Mouse (Mus musculus): ENCODE data around the gene Gm20431. TPM values are rescaled to one million over a fixed set of nuclear protein-coding genes. Genes with fewer than 3 reads are reported as not detected.
A peak's percentile ranks its signal among the peaks of the same experiment; 100 is the strongest.
"Not testable (repeated sequence)": the region's sequence is repeated elsewhere in the genome, so short reads cannot be mapped to it uniquely, and the experiment has no call there.

Gm20431 gene
- polyA plus RNA-seq, 1 experiment from 2014 or later, result 4.9 TPM

- no peaks in the 10 kb centered on the region for H3K9me3 ChIP-seq (ENCODE audit: control insufficient read depth, low read length)
- H3K4me2 ChIP-seq, result no peak overlapping the region
- H3K36me3 ChIP-seq (ENCODE audit: control insufficient read depth, insufficient read depth, low read length), result peaks cover 16% of the 10 kb centered on the region; the same call in 1 of the 2 replicates
- WGBS, result 80% methylated on average over 12 of the region's 12 CpGs
- no peaks in the 10 kb centered on the region; the same call in 1 of the 2 replicates for H3K4me1 ChIP-seq (replicated peaks; ENCODE audit: control insufficient read depth, insufficient read depth, low read length)
- H3K4me3 ChIP-seq (ENCODE audit: low read depth, low read length), result no peak overlapping the region
- no peak overlapping the region for H3K27ac ChIP-seq (ENCODE audit: low read depth, low read length)
- no peak overlapping the region for H3K9ac ChIP-seq (ENCODE audit: low read depth, low read length)
- H3K27me3 ChIP-seq (replicated peaks; ENCODE audit: control insufficient read depth, insufficient read depth, low read length), result peaks cover 4% of the 10 kb centered on the region; the same call in 1 of the 2 replicates
- no peak for ATAC-seq (replicated peaks; ENCODE audit: low FRiP score)
- no peak for DNase-seq (ENCODE audit: low spot score)
Measured at GRCm38 (mm10) chr2:167649290-167650032, 11.8 kb downstream of the Gm20431 start.

GRCm38 (mm10) chr2:167646411-167646810, 14.9 kb downstream of the Gm20431 start:
- no peaks in the 10 kb centered on the region; the same call in 1 of the 2 replicates for H3K4me1 ChIP-seq (replicated peaks; ENCODE audit: control insufficient read depth, insufficient read depth, low read length)
- no peak for DNase-seq (ENCODE audit: low spot score)
- no peak overlapping the region for H3K9ac ChIP-seq (ENCODE audit: low read depth, low read length)
- no peak for ATAC-seq (replicated peaks; ENCODE audit: low FRiP score)
- no peak overlapping the region for H3K27ac ChIP-seq (ENCODE audit: low read depth, low read length)
- H3K9me3 ChIP-seq (ENCODE audit: control insufficient read depth, low read length), result no peaks in the 10 kb centered on the region
- H3K36me3 ChIP-seq (ENCODE audit: control insufficient read depth, insufficient read depth, low read length), result peaks cover 10% of the 10 kb centered on the region; the same call in 1 of the 2 replicates
- no peak overlapping the region for H3K4me2 ChIP-seq
- WGBS, result 79% methylated on average over 4 of the region's 4 CpGs
- no peak overlapping the region for H3K4me3 ChIP-seq (ENCODE audit: low read depth, low read length)
- H3K27me3 ChIP-seq (replicated peaks; ENCODE audit: control insufficient read depth, insufficient read depth, low read length), result peaks cover 1% of the 10 kb centered on the region; the same call in 1 of the 2 replicates

- DNase-seq (ENCODE audit: low spot score); H3K27ac ChIP-seq (ENCODE audit: low read depth, low read length); H3K4me1 ChIP-seq (replicated peaks; ENCODE audit: control insufficient read depth, insufficient read depth, low read length); H3K36me3 ChIP-seq (ENCODE audit: control insufficient read depth, insufficient read depth, low read length); H3K4me3 ChIP-seq (ENCODE audit: low read depth, low read length); H3K9me3 ChIP-seq (ENCODE audit: control insufficient read depth, low read length); H3K4me2 ChIP-seq; H3K9ac ChIP-seq (ENCODE audit: low read depth, low read length); H3K27me3 ChIP-seq (replicated peaks; ENCODE audit: control insufficient read depth, insufficient read depth, low read length); ATAC-seq (replicated peaks; ENCODE audit: low FRiP score): not testable (repeated sequence)
- 83% methylated on average over 13 of the region's 13 CpGs for WGBS
Measured at GRCm38 (mm10) chr2:167643356-167644052, 17.8 kb downstream of the Gm20431 start.

GRCm38 (mm10) chr2:167642164-167642563, 19.1 kb downstream of the Gm20431 start:
- peaks cover 10% of the 10 kb centered on the region; the same call in 1 of the 2 replicates for H3K36me3 ChIP-seq (ENCODE audit: control insufficient read depth, insufficient read depth, low read length)
- no peaks in the 10 kb centered on the region for H3K9me3 ChIP-seq (ENCODE audit: control insufficient read depth, low read length)
- 87% methylated on average over 6 of the region's 6 CpGs for WGBS
- peaks cover 2% of the 10 kb centered on the region; the same call in 1 of the 2 replicates for H3K4me1 ChIP-seq (replicated peaks; ENCODE audit: control insufficient read depth, insufficient read depth, low read length)
- H3K27me3 ChIP-seq (replicated peaks; ENCODE audit: control insufficient read depth, insufficient read depth, low read length), result no peaks in the 10 kb centered on the region
- no peak overlapping the region for H3K4me3 ChIP-seq (ENCODE audit: low read depth, low read length)
- H3K27ac ChIP-seq (ENCODE audit: low read depth, low read length), result no peak overlapping the region
- H3K4me2 ChIP-seq, result no peak overlapping the region
- no peak overlapping the region for H3K9ac ChIP-seq (ENCODE audit: low read depth, low read length)
- no peak for DNase-seq (ENCODE audit: low spot score)
- no peak for ATAC-seq (replicated peaks; ENCODE audit: low FRiP score)

- H3K27ac ChIP-seq (ENCODE audit: low read depth, low read length), result no peak overlapping the region
- DNase-seq (ENCODE audit: low spot score) (no peak), ATAC-seq (replicated peaks; ENCODE audit: low FRiP score) (peak; percentile 62)
- H3K27me3 ChIP-seq (replicated peaks; ENCODE audit: control insufficient read depth, insufficient read depth, low read length), result no peaks in the 10 kb centered on the region
- WGBS, result 41% methylated on average over 8 of the region's 8 CpGs
- H3K9me3 ChIP-seq (ENCODE audit: control insufficient read depth, low read length), result no peaks in the 10 kb centered on the region
- no peak overlapping the region for H3K4me3 ChIP-seq (ENCODE audit: low read depth, low read length)
- H3K9ac ChIP-seq (ENCODE audit: low read depth, low read length), result no peak overlapping the region
- peaks cover 2% of the 10 kb centered on the region; the same call in 1 of the 2 replicates for H3K4me1 ChIP-seq (replicated peaks; ENCODE audit: control insufficient read depth, insufficient read depth, low read length)
- no peak overlapping the region for H3K4me2 ChIP-seq
- H3K36me3 ChIP-seq (ENCODE audit: control insufficient read depth, insufficient read depth, low read length), result peaks cover 10% of the 10 kb centered on the region; the same call in 1 of the 2 replicates
Measured at GRCm38 (mm10) chr2:167641337-167641736, 20.0 kb downstream of the Gm20431 start.

- no peak overlapping the region for H3K4me2 ChIP-seq
Measured at GRCm38 (mm10) chr2:167640279-167640678, 21.0 kb downstream of the Gm20431 start.

GRCm38 (mm10) chr2:167634865-167635512, 26.3 kb downstream of the Gm20431 start:
- WGBS, result 74% methylated on average over 7 of the region's 7 CpGs
- H3K9ac ChIP-seq (ENCODE audit: low read depth, low read length), result peak overlapping the region; percentile 57; the same call in 1 of the 2 replicates
- ATAC-seq (replicated peaks; ENCODE audit: low FRiP score) (no peak), DNase-seq (ENCODE audit: low spot score) (no peak)
- peak overlapping the region; percentile 98 for H3K4me2 ChIP-seq
- no peaks in the 10 kb centered on the region for H3K27me3 ChIP-seq (replicated peaks; ENCODE audit: control insufficient read depth, insufficient read depth, low read length)
- no peaks in the 10 kb centered on the region for H3K9me3 ChIP-seq (ENCODE audit: control insufficient read depth, low read length)
- H3K4me1 ChIP-seq (replicated peaks; ENCODE audit: control insufficient read depth, insufficient read depth, low read length), result peaks cover 27% of the 10 kb centered on the region
- H3K36me3 ChIP-seq (ENCODE audit: control insufficient read depth, insufficient read depth, low read length), result no peaks in the 10 kb centered on the region
- peak overlapping the region; percentile 42 for H3K4me3 ChIP-seq (ENCODE audit: low read depth, low read length)
- H3K27ac ChIP-seq (ENCODE audit: low read depth, low read length), result no peak overlapping the region

More at GRCm38 (mm10) chr2:167640279-167640678, 21.0 kb downstream of the Gm20431 start:
- 73% methylated on average over 3 of the region's 3 CpGs for WGBS
- Histone ChIP-seq H3K9me3 (ENCODE audit: control insufficient read depth, low read length) (no peaks in the 10 kb centered on the region), H3K27me3 (replicated peaks; ENCODE audit: control insufficient read depth, insufficient read depth, low read length) (no peaks in the 10 kb centered on the region), H3K4me3 (ENCODE audit: low read depth, low read length) (no peak overlapping the region), H3K27ac (ENCODE audit: low read depth, low read length) (no peak overlapping the region), H3K9ac (ENCODE audit: low read depth, low read length) (no peak overlapping the region), H3K36me3 (ENCODE audit: control insufficient read depth, insufficient read depth, low read length) (peaks cover 5% of the 10 kb centered on the region; the same call in 1 of the 2 replicates), H3K4me1 (replicated peaks; ENCODE audit: control insufficient read depth, insufficient read depth, low read length) (peaks cover 2% of the 10 kb centered on the region; the same call in 1 of the 2 replicates)
- ATAC-seq (replicated peaks; ENCODE audit: low FRiP score), result no peak
- DNase-seq (ENCODE audit: low spot score), result no peak

- peak; percentile 96 for DNase-seq (ENCODE audit: low spot score)
- peaks cover 33% of the 10 kb centered on the region for H3K4me1 ChIP-seq (replicated peaks; ENCODE audit: control insufficient read depth, insufficient read depth, low read length)
- WGBS, result 0% methylated on average over 15 of the region's 15 CpGs
- H3K4me3 ChIP-seq (ENCODE audit: low read depth, low read length), result peak overlapping the region; percentile 42
- peak overlapping the region; percentile 98 for H3K4me2 ChIP-seq
- H3K9me3 ChIP-seq (ENCODE audit: control insufficient read depth, low read length), result no peaks in the 10 kb centered on the region
- no peaks in the 10 kb centered on the region for H3K36me3 ChIP-seq (ENCODE audit: control insufficient read depth, insufficient read depth, low read length)
- H3K27ac ChIP-seq (ENCODE audit: low read depth, low read length), result peak overlapping the region; percentile 97
- no peaks in the 10 kb centered on the region for H3K27me3 ChIP-seq (replicated peaks; ENCODE audit: control insufficient read depth, insufficient read depth, low read length)
- peak overlapping the region; percentile 57 for H3K9ac ChIP-seq (ENCODE audit: low read depth, low read length)
- peak; percentile 76 for ATAC-seq (replicated peaks; ENCODE audit: low FRiP score)
Measured at GRCm38 (mm10) chr2:167634338-167634770, 26.9 kb downstream of the Gm20431 start.

Data from liver, embryonic 11.5 days (tissue).